Mouse (Mus musculus) cerebellum, adult (tissue): ENCODE results near the gene Tfeb.
A peak's percentile ranks its signal among the peaks of the same experiment; 100 is the strongest.

ENCODE experiments used
- ATAC-seq: cut with Nextera tagmentation; 2 replicates; pipeline ENCODE4 v1.9.2; 2017; ENCODE audit warnings: mild to moderate bottlenecking, moderate library complexity, mixed read lengths; ENCODE audit not compliant: insufficient number of reproducible peaks, low FRiP score, low TSS enrichment

Tfeb gene

GRCm38 (mm10) chr17:47736856-47737255 is at the start of gene Tfeb:
TSS of gene Tfeb (plus strand) at chr17:47737030.
- ATAC-seq: peak; percentile 53

GRCm38 (mm10) chr17:47687409-47688343 is 49.2 kb upstream of the Tfeb start:
- peak; percentile 66 for ATAC-seq

GRCm38 (mm10) chr17:47688344-47688607 is 48.6 kb upstream of the Tfeb start, which contains the start of gene Tomm6:
TSS of gene Tomm6 (minus strand) at chr17:47688386.
- ATAC-seq: no peak

- ATAC-seq: peak; percentile 31; the same call in 1 of the 2 replicates
These were observed 47.9 kb upstream of the Tfeb start, which contains the start of gene Frs3 for GRCm38 (mm10) chr17:47688608-47689575. TSS of gene Frs3 (plus strand) at chr17:47689030.

GRCm38 (mm10) chr17:47689894-47690293 is 46.9 kb upstream of the Tfeb start:
- ATAC-seq: no peak

GRCm38 (mm10) chr17:47691650-47692049 is 45.2 kb upstream of the Tfeb start:
- ATAC-seq: no peak

GRCm38 (mm10) chr17:47693671-47694441 is 43.0 kb upstream of the Tfeb start:
- ATAC-seq: no peak

- ATAC-seq: no peak
These were observed 42.6 kb upstream of the Tfeb start, which contains the start of gene Gm21981 for GRCm38 (mm10) chr17:47694442-47694502. TSS of gene Gm21981 (minus strand) at chr17:47694455.

GRCm38 (mm10) chr17:47694503-47695336 is 42.1 kb upstream of the Tfeb start, which contains the start of gene Prickle4:
TSS of gene Prickle4 (minus strand) at chr17:47694736.
- peak; percentile 87 for ATAC-seq

- no peak; the same call in 1 of the 2 replicates for ATAC-seq
These were observed 41.5 kb upstream of the Tfeb start for GRCm38 (mm10) chr17:47695337-47695710.

- ATAC-seq: no peak
These were observed 38.7 kb upstream of the Tfeb start for GRCm38 (mm10) chr17:47698156-47698555.

GRCm38 (mm10) chr17:47699055-47699454 is 37.8 kb upstream of the Tfeb start:
- no peak for ATAC-seq

- no peak for ATAC-seq
These were observed 35.0 kb upstream of the Tfeb start for GRCm38 (mm10) chr17:47701793-47702192.

- no peak for ATAC-seq
These were observed 34.1 kb upstream of the Tfeb start for GRCm38 (mm10) chr17:47702548-47703345.

GRCm38 (mm10) chr17:47703556-47703955 is 33.3 kb upstream of the Tfeb start:
- ATAC-seq: no peak

- ATAC-seq: no peak
These were observed 32.1 kb upstream of the Tfeb start for GRCm38 (mm10) chr17:47704692-47705091.

- no peak for ATAC-seq
These were observed 30.6 kb upstream of the Tfeb start for GRCm38 (mm10) chr17:47706196-47706595.

- ATAC-seq: no peak
These were observed 28.9 kb upstream of the Tfeb start for GRCm38 (mm10) chr17:47707961-47708360.

- no peak for ATAC-seq
These were observed 27.9 kb upstream of the Tfeb start for GRCm38 (mm10) chr17:47708972-47709371.
